Mouse (Mus musculus): Measurements from ENCODE around the gene BC052040. TPM values are rescaled to one million over a fixed set of nuclear protein-coding genes. Genes with fewer than 3 reads are reported as not detected.

The BC052040 gene
- polyA plus RNA-seq (2012; rRNA removed; ENCODE audit: low replicate concordance) = 1.3 and 2.5 TPM in 2 replicates

DNA sequence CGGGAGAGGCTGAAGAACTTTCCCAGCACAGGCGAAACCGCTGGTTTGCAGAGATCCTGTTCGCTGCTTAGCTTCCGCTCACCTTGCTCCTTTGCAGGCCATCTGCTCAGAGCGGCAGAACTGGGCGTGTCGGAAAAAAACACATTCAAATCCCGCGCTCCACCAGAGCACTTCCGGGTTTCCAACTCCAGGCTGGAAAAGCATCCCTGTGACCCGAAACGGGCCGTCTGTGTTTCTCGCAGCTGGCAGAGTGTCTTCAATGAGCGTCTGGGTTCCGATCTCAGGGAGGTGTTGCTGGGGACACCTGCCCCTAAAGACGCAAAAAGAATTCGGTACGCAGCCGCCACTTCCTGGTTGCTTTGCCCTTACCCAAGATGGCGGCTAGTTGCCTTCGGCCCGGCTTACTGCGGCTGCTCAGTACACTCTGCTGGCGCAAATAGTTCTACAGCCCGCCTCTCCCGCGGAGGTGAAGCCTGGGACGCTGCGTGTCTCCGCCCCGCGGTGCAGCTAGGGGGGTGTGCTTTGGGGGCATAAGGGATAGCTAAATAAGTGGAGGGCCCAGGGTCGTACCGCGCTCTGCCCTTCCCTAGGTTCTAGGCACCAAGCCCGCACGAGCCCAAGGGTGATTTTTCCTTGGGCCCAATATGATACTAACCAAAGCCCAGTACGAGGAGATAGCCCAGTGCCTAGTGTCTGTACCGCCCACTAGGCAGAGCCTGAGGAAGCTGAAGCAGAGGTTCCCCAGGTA is at the start of gene BC052040:
Gene BC052040, plus strand, starts transcription at position 476 of the 748 bp plus-strand sequence.

